Mouse (Mus musculus) ES-E14 (cell line): ENCODE measurements around the gene Slc24a5.

Experiments
- CHD2 ChIP-seq: IDR thresholded peaks from 2 replicates; pipeline ENCODE4 v1.6.1; 2014; ENCODE audit warnings: mild to moderate bottlenecking, low read depth, low read length, inconsistent platforms
- MAFK ChIP-seq: IDR thresholded peaks from 2 replicates; pipeline ENCODE4 v1.6.1; 2014; ENCODE audit warnings: mild to moderate bottlenecking, low read depth, low read length, inconsistent platforms; ENCODE audit not compliant: insufficient read depth
- ZC3H11A ChIP-seq: IDR thresholded peaks from 2 replicates; pipeline ENCODE4 v1.6.1; 2012; ENCODE audit warnings: low read depth, mild to moderate bottlenecking, inconsistent platforms, low read length, borderline replicate concordance

GRCm38 (mm10) chr2:125031562-125032257 is 36.2 kb upstream of the Slc24a5 start:
- no peak for TF ChIP-seq MAFK
- no peak for TF ChIP-seq ZC3H11A
- no peak for TF ChIP-seq CHD2
